Mouse (Mus musculus): ENCODE measurements around the gene Pkd2l1.

DNA sequence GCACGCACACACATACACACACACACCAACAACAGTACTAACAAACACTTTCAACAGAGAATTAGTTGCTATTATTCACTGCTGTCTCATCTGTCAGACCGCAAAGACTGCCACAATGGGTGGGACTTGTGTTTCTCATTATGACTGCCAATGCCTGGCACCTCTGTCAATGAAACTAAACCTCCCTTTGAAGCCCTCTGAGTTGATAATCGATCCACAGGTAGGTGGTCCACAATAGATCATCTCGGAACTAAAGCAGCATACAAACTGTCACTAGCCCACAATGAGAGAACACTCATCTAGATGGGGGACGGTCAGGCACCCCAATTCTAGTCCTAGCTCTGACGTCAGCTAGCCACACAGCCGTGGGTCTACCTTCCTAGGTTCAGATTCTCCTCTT is 71.1 kb downstream of the Pkd2l1 start:
- TF ChIP-seq CTCF (IDR thresholded peaks at IDR 0.05; ENCODE audit: control insufficient read depth, insufficient read depth, low read length), result no peak
- no peak for TF ChIP-seq POLR2A (IDR thresholded peaks at IDR 0.05; ENCODE audit: borderline replicate concordance, control insufficient read depth, low read depth, low read length)

Measured in bone marrow, adult 2 months (tissue).